In the genomic region with DNA sequence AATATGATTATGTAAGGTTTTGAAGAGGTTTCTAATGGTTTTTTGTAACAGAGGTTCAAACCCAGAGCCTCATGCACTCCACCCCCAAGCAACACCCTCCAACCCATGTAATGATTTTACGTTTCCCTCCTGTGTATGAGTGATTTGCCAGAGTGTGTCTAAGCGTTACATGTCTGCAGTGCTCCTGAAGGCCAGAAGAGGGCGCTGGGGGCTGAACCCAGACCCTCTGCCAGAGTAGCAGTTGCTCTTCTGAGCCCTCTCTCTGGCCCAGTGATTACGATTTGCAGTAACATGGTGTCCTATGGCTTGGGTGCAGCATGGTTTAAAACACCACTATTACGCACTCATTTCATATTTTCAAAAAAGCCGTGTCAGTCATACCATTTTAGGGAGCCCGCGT, we compare ENCODE assay signal across 11 mouse cellular contexts. TPM values are rescaled to one million over a fixed set of nuclear protein-coding genes. Genes with fewer than 3 reads are reported as not detected.
A peak's percentile ranks its signal among the peaks of the same experiment; 100 is the strongest.
DNase-seq lines count a peak whose midpoint lies in the region; ATAC-seq lines count a peak whose summit lies in the region.
"Had no signal": no experiment of that assay in that cellular context is flagged by ENCODE, and none has a peak within 500 bp of the region (broad histone marks: within the 10 kb centered on the region; RNA-seq: fewer than 3 reads in every experiment).

No protein-coding gene starts in this region.

- H3K4me2 ChIP-seq in limb, embryonic 11.5 days (ENCODE audit: low read depth, severe bottlenecking), result no peak overlapping the region
- H3K4me2 ChIP-seq: embryonic facial prominence, embryonic 12.5 days; limb, embryonic 15.5 days had no signal

- H3K27ac ChIP-seq in limb, embryonic 11.5 days (replicated peaks; ENCODE audit: low read depth, low read length), result no peak overlapping the region
- H3K27ac ChIP-seq in limb, embryonic 10.5 days, result no peak overlapping the region
- H3K27ac ChIP-seq: embryonic facial prominence, embryonic 12.5 days; limb, embryonic 15.5 days had no signal

- H3K36me3 ChIP-seq in limb, embryonic 11.5 days (ENCODE audit: control insufficient read depth, insufficient read depth, low read length), result no peaks in the 10 kb centered on the region
- no peaks in the 10 kb centered on the region for H3K36me3 ChIP-seq in limb, embryonic 10.5 days
- H3K36me3 ChIP-seq: embryonic facial prominence, embryonic 12.5 days had no signal

- no peak overlapping the region for H3K4me3 ChIP-seq in limb, embryonic 11.5 days (ENCODE audit: low read depth, low read length)
- no peak overlapping the region for H3K4me3 ChIP-seq in limb, embryonic 10.5 days
- H3K4me3 ChIP-seq: embryonic facial prominence, embryonic 12.5 days; limb, embryonic 15.5 days had no signal

- ATAC-seq in limb, embryonic 11.5 days (ENCODE audit: insufficient number of reproducible peaks, low FRiP score, low TSS enrichment, low read depth), result no peak
- ATAC-seq in megakaryocyte progenitor cell, adult 5-6 weeks (replicated peaks; ENCODE audit: poor library complexity), result peak; percentile 66

- DNase-seq in cerebellum, postnatal 10 days, result peak; percentile 56 to 66
- no peak for DNase-seq in cerebellum, adult 11 months
- peak; percentile 26 for DNase-seq in limb, embryonic 11.5 days (ENCODE audit: low spot score)
- DNase-seq in limb, embryonic 10.5 days (ENCODE audit: low spot score), result no peak
- DNase-seq in R1 (ENCODE audit: low read depth, low spot score), result peak; percentile 58
- DNase-seq in heart, adult 9 months (ENCODE audit: low spot score in 2 of 2), result no peak
- no peak for DNase-seq in frontal cortex, postnatal 36 days (ENCODE audit: low spot score in 2 of 2)

- H3K9me3 ChIP-seq in limb, embryonic 11.5 days (ENCODE audit: control insufficient read depth, low read length), result no peaks in the 10 kb centered on the region
- no peaks in the 10 kb centered on the region for H3K9me3 ChIP-seq in limb, embryonic 10.5 days (replicated peaks)
- H3K9me3 ChIP-seq: embryonic facial prominence, embryonic 12.5 days; limb, embryonic 15.5 days had no signal

- 63% methylated on average over 8 of the region's 8 CpGs for WGBS in limb, embryonic 11.5 days
- WGBS in limb, embryonic 10.5 days, result 65% methylated on average over 8 of the region's 8 CpGs

- no peaks in the 10 kb centered on the region for H3K4me1 ChIP-seq in limb, embryonic 11.5 days (ENCODE audit: control insufficient read depth, insufficient read depth, low read length)
- no peaks in the 10 kb centered on the region for H3K4me1 ChIP-seq in limb, embryonic 10.5 days
- H3K4me1 ChIP-seq: embryonic facial prominence, embryonic 12.5 days; limb, embryonic 15.5 days had no signal

- no peak overlapping the region for H3K9ac ChIP-seq in limb, embryonic 11.5 days (ENCODE audit: low read length)
- H3K9ac ChIP-seq: embryonic facial prominence, embryonic 12.5 days; limb, embryonic 15.5 days had no signal

- H3K27me3 ChIP-seq in limb, embryonic 11.5 days (ENCODE audit: control insufficient read depth, insufficient read depth, low read length), result no peaks in the 10 kb centered on the region
- no peaks in the 10 kb centered on the region for H3K27me3 ChIP-seq in limb, embryonic 10.5 days (ENCODE audit: low read depth, poor library complexity, severe bottlenecking)
- H3K27me3 ChIP-seq: embryonic facial prominence, embryonic 12.5 days; limb, embryonic 15.5 days had no signal

RNA-seq across cellular contexts. Expression of a gene that starts 23.2 kb away (rescaled TPM):
- polyA plus RNA-seq in limb, embryonic 11.5 days (2014; fragmentation: Nextera tagmentation; extraction: Ambion mirVana), result 409 and 410 TPM in 2 replicates
- 471 and 496 TPM in 2 replicates for polyA plus RNA-seq in limb, embryonic 10.5 days (2016; fragmentation: Nextera tagmentation; extraction: Ambion mirVana)
- 143 and 154 TPM in 2 replicates for total RNA-seq in megakaryocyte progenitor cell, adult 5-6 weeks (2015)
- total RNA-seq in megakaryocyte progenitor cell, adult 5-6 weeks (2017), result 187 and 191 TPM in 2 replicates

RNA-seq across cellular contexts. Expression of a gene that starts 35.3 kb away (rescaled TPM):
- polyA plus RNA-seq in limb, embryonic 11.5 days (2014; fragmentation: Nextera tagmentation; extraction: Ambion mirVana), result 90.0 and 91.7 TPM in 2 replicates
- 87.9 and 104 TPM in 2 replicates for polyA plus RNA-seq in limb, embryonic 10.5 days (2016; fragmentation: Nextera tagmentation; extraction: Ambion mirVana)
- 58.5 and 67.8 TPM in 2 replicates for total RNA-seq in megakaryocyte progenitor cell, adult 5-6 weeks (2015)
- 27.7 and 32.6 TPM in 2 replicates for total RNA-seq in megakaryocyte progenitor cell, adult 5-6 weeks (2017)

RNA-seq across cellular contexts. Expression of a gene that starts 39.4 kb away (rescaled TPM):
- 3.0 and 4.0 TPM in 2 replicates for polyA plus RNA-seq in limb, embryonic 11.5 days (2014; fragmentation: Nextera tagmentation; extraction: Ambion mirVana)
- 2.8 and 3.6 TPM in 2 replicates for polyA plus RNA-seq in limb, embryonic 10.5 days (2016; fragmentation: Nextera tagmentation; extraction: Ambion mirVana)
- 18.6 and 20.4 TPM in 2 replicates for total RNA-seq in megakaryocyte progenitor cell, adult 5-6 weeks (2015)
- 13.8 and 15.5 TPM in 2 replicates for total RNA-seq in megakaryocyte progenitor cell, adult 5-6 weeks (2017)

RNA-seq across cellular contexts. Expression of a gene that starts 40.3 kb away (rescaled TPM):
- not detected in 2 replicates for polyA plus RNA-seq in limb, embryonic 11.5 days (2014; fragmentation: Nextera tagmentation; extraction: Ambion mirVana)
- polyA plus RNA-seq in limb, embryonic 10.5 days (2016; fragmentation: Nextera tagmentation; extraction: Ambion mirVana), result not detected in 2 replicates
- total RNA-seq in megakaryocyte progenitor cell, adult 5-6 weeks (2015), result 0.24 TPM in 1 of 2 replicates, not detected in the other
- total RNA-seq in megakaryocyte progenitor cell, adult 5-6 weeks (2017), result 0.03 TPM in 1 of 2 replicates, not detected in the other
- total RNA-seq: heart, postnatal 14 days had no signal
- polyA plus RNA-seq: limb, embryonic 15.5 days had no signal

RNA-seq across cellular contexts. Expression of a gene that starts 51.8 kb away (rescaled TPM):
- 1.7 and 2.4 TPM in 2 replicates for polyA plus RNA-seq in limb, embryonic 11.5 days (2014; fragmentation: Nextera tagmentation; extraction: Ambion mirVana)
- polyA plus RNA-seq in limb, embryonic 10.5 days (2016; fragmentation: Nextera tagmentation; extraction: Ambion mirVana), result 1.7 and 2.7 TPM in 2 replicates
- total RNA-seq in megakaryocyte progenitor cell, adult 5-6 weeks (2015), result 0.94 and 3.5 TPM in 2 replicates
- 2.9 and 4.0 TPM in 2 replicates for total RNA-seq in megakaryocyte progenitor cell, adult 5-6 weeks (2017)

Comparison
In these comparisons a context has a peak if more than half of its experiments do, and no peak if none do; other contexts are left out.
1. DNase-seq: peak in cerebellum, postnatal 10 days (2 of 2), limb, embryonic 11.5 days (single experiment) and R1 (single experiment); none in cerebellum, adult 11 months (single experiment), limb, embryonic 10.5 days (single experiment), heart, adult 9 months (0 of 2) and frontal cortex, postnatal 36 days (0 of 2).